Mouse (Mus musculus) layer of hippocampus, adult 2 months (tissue): Measurements from ENCODE around the gene Fgd2. TPM values are rescaled to one million over a fixed set of nuclear protein-coding genes. Genes with fewer than 3 reads are reported as not detected.
"Not testable (repeated sequence)": the region's sequence is repeated elsewhere in the genome, so short reads cannot be mapped to it uniquely, and the experiment has no call there.

Experiments used
- DNase-seq, 2 experiments: peaks; one replicate each; pipeline ENCODE4 v3.0.0; 2022; ENCODE audit warnings: low spot score in 2 of 2
- H3K27ac ChIP-seq: fragments of 200-600 bp; 2 replicates; pipeline ENCODE4 v1.8.1; 2022
- H3K4me3 ChIP-seq: fragments of 200-600 bp; 2 replicates; pipeline ENCODE4 v1.8.1; 2022; ENCODE audit warnings: mild to moderate bottlenecking
- CTCF ChIP-seq: fragments of 200-600 bp; conservative IDR thresholded peaks from 2 replicates; pipeline ENCODE4 v1.8.1; 2022; ENCODE audit warnings: antibody characterized with exemption, mild to moderate bottlenecking, moderate library complexity
- total RNA-seq, 2 experiments: library from RNA; stranded (reverse); gene quantifications; 2 replicates each; pipeline ENCODE4 v1.2.3; 2021

Fgd2 gene
- total RNA-seq, 2 experiments from 2014 or later: 3.8 to 4.4 TPM

GRCm38 (mm10) chr17:29340406-29341261 lies 20.1 kb upstream of the Fgd2 start:
- H3K27ac ChIP-seq: peak overlapping the region; percentile 77; the same call in 1 of the 2 replicates
- no peak for DNase-seq
- no peak overlapping the region for H3K4me3 ChIP-seq
- TF ChIP-seq CTCF: no peak

GRCm38 (mm10) chr17:29341591-29342003 lies 19.1 kb upstream of the Fgd2 start:
- DNase-seq: no peak
- Histone ChIP-seq H3K27ac (peak overlapping the region; percentile 69), H3K4me3 (no peak overlapping the region)
- TF ChIP-seq CTCF: peak; percentile 52

GRCm38 (mm10) chr17:29342010-29342910 lies 18.5 kb upstream of the Fgd2 start:
- DNase-seq: no peak
- no peak for TF ChIP-seq CTCF
- peak overlapping the region; percentile 69 for H3K27ac ChIP-seq
- no peak overlapping the region for H3K4me3 ChIP-seq

DNA sequence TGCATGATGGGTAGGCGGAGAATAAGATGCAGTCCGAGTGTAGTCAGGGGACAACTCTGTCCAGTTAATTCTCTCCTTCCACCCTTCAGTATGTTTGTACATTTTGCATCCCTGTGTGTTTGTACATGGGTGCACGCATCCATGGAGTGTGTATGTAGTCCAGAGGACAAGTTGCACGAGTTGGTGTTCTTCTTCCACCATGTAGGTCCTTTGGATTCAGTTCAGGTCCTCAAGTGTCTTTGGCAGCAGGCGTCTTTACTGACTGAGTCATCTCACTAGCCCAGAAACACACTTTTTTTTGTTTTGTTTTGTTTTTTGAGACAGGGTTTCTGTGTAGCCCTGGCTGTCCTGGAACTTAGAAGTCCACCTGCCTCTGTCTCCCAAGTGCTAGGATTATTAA lies 17.5 kb upstream of the Fgd2 start:
- Histone ChIP-seq H3K27ac (no peak overlapping the region), H3K4me3 (no peak overlapping the region)
- DNase-seq: no peak
- TF ChIP-seq CTCF: no peak

- DNase-seq: no peak
- Histone ChIP-seq H3K27ac (peak overlapping the region; percentile 97; the same call in 1 of the 2 replicates), H3K4me3 (peak overlapping the region; percentile 81)
- no peak for TF ChIP-seq CTCF
Measured at GRCm38 (mm10) chr17:29345272-29345671, 15.4 kb upstream of the Fgd2 start.

- peak; percentile 65 to 87 for DNase-seq
- peak overlapping the region; percentile 81 for H3K4me3 ChIP-seq
- H3K27ac ChIP-seq: peak overlapping the region; percentile 97
- no peak for TF ChIP-seq CTCF
Measured at GRCm38 (mm10) chr17:29346496-29347125, 14.1 kb upstream of the Fgd2 start.

DNA sequence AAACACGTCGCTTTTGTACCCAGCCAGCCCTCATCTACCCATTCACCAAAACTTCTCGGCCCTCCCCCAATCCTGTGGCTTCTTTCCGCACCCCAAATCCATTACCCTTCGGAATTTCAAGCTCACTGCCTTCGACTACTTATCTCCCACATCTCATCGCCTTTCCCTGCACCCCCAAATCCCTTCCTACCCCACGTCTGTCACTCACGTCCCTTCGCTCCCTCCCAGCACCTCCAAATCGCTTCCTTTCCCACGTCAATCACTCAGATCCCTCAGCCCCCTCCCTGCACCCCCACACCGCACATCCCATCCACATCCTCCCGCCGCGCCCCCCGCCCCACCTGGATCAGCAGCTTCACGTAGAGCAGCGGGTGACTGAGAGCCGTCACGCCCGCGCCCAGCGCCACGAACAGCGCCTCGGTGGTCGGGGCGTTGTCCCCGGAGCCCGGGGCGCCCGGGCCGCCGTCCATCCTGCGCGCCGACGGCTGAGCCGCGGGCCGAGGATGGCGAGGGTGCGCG lies 13.5 kb upstream of the Fgd2 start:
- DNase-seq: peak; percentile 50 to 52
- H3K27ac ChIP-seq: peak overlapping the region; percentile 97
- H3K4me3 ChIP-seq: peak overlapping the region; percentile 81
- no peak for TF ChIP-seq CTCF

GRCm38 (mm10) chr17:29347645-29348256 lies 13.0 kb upstream of the Fgd2 start, which contains the start of gene Mtch1:
TSS of gene Mtch1 (minus strand) at chr17:29347934.
- Histone ChIP-seq H3K27ac (peak within 1 kb of the TSS; percentile 97), H3K4me3 (peak within 1 kb of the TSS; percentile 81)
- TF ChIP-seq CTCF: 0 out of 2 replicates have a peak, but pooled peaks have one; percentile 4
- DNase-seq: peak; percentile 97 to 99

DNA sequence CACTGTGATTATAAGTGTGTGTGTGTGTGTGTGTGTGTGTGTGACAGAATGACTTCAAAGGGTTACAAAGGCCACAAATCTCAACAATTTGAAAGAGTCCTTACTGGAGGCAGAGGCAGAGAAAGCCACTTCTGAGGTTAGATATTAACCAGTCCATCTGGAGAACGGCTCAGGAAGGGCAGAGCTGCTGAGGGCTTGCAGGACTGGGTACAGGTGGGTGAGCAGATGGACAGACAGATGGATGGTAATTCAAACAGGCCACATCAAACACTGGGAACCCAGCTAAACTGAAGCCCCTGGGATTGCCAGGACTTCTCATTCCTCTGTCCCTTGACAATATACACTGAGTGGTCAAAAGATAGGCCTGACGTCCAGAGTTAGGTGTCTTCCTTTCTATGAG lies 11.7 kb upstream of the Fgd2 start:
- Histone ChIP-seq H3K4me3 (no peak overlapping the region), H3K27ac (no peak overlapping the region)
- no peak for DNase-seq
- no peak for TF ChIP-seq CTCF

DNA sequence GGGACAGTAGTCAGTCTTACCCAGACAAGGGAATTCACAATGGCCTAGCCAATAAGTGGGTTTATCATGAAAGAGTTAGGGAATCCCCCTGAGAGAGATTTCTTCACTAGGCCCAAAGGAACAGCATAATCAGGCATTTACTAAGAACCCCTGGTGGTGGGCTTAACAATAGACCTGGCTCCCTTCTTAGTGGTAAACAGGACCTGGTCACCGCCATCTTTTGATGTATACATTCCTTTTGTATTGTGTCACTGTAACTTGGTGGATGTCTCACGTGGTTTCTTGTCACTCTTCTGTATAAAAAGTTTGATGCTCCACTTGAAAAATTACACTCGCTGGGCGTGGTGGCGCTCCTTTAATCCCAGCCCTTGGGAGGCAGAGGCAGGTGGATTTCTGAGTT lies 9.7 kb upstream of the Fgd2 start:
- DNase-seq, H3K4me3 ChIP-seq, H3K27ac ChIP-seq: not testable (repeated sequence)

DNA sequence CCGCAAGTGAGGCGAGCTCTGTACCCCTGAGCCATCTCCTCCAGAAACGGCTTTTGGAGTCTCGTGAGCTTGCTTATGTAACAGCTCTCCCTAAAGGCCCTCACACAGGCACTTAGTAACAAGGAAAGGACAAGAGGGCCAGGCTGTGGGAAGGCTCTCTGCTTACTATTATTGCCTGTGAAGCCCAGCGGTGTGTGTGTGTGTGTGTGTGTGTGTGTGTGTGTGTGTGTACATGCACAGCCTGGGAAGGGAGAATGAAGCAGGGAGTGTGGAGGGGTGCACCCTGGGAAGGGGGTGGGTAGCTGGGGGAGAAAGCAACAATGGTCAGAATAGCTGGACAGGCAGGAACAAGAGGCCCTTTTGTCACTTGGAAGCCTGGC lies 5.3 kb upstream of the Fgd2 start:
- no peak for DNase-seq
- H3K27ac ChIP-seq: peak overlapping the region; percentile 91
- H3K4me3 ChIP-seq: no peak overlapping the region
- no peak for TF ChIP-seq CTCF
